Comparison of ENCODE assay signal across 21 mouse cellular contexts in the genomic region with DNA sequence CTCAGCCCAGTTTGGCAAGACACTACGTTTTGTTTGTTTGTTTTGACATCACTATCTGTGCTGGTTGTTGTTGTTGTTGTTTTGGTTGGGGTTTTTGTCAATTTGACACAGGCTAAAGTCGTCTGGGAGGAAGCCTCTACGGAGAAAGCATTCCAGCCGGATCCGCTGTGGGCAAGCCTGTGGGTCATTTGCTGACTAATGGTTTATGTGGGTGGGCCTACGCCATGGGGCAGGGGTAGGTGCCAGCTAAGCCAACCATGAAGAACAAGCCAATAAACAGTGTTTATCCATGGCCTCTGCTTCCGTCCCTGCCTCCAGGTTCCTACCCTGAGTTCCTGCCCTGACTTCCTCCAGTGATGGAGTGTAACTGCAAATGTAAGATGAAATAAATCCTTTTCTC.
"Had no signal": no experiment of that assay in that cellular context is flagged by ENCODE, and none has a peak within 500 bp of the region (broad histone marks: within the 10 kb centered on the region; RNA-seq: fewer than 3 reads in every experiment).

No protein-coding gene starts in this region.

- H3K4me1 ChIP-seq: heart, embryonic 13.5 days; heart, embryonic 15.5 days; hindbrain, embryonic 13.5 days; hindbrain, embryonic 15.5 days; limb, embryonic 10.5 days; limb, embryonic 12.5 days; liver, embryonic 13.5 days; liver, embryonic 15.5 days had no signal

- H3K27ac ChIP-seq: heart, adult 2 months; heart, embryonic 13.5 days; heart, embryonic 15.5 days; hindbrain, embryonic 13.5 days; hindbrain, embryonic 15.5 days; hindbrain, postnatal 0 days; limb, embryonic 10.5 days; limb, embryonic 12.5 days; liver, embryonic 13.5 days; liver, embryonic 15.5 days had no signal

- H3K27me3 ChIP-seq: heart, embryonic 13.5 days; heart, embryonic 15.5 days; hindbrain, embryonic 13.5 days; hindbrain, embryonic 15.5 days; limb, embryonic 12.5 days; liver, embryonic 13.5 days; liver, embryonic 15.5 days had no signal

- H3K4me3 ChIP-seq: heart, adult 2 months; heart, embryonic 13.5 days; heart, embryonic 15.5 days; hindbrain, embryonic 13.5 days; hindbrain, embryonic 15.5 days; limb, embryonic 10.5 days; limb, embryonic 12.5 days; liver, embryonic 13.5 days; liver, embryonic 15.5 days had no signal

- H3K36me3 ChIP-seq: heart, embryonic 13.5 days; heart, embryonic 15.5 days; hindbrain, embryonic 13.5 days; hindbrain, embryonic 15.5 days; limb, embryonic 10.5 days; limb, embryonic 12.5 days; liver, embryonic 13.5 days; liver, embryonic 15.5 days had no signal

- DNase-seq: gastrocnemius, postnatal 14 days; gastrocnemius, postnatal 36 days; heart, adult 11 months; heart, adult 2 months; heart, postnatal 14 days; heart, postnatal 36 days; kidney, adult 11 months; kidney, adult 8-10 months; kidney, postnatal 14 days; layer of hippocampus, adult 9-11 months; layer of hippocampus, postnatal 36 days; liver; liver, embryonic 13.5 days had no signal
